Mouse (Mus musculus): ENCODE data around the gene Aplf. TPM values are rescaled to one million over a fixed set of nuclear protein-coding genes. Genes with fewer than 3 reads are reported as not detected.
A peak's percentile ranks its signal among the peaks of the same experiment; 100 is the strongest.

Gene Aplf
- total and polyA plus RNA-seq, 2 experiments from 2014 or later: 2.0 to 2.7 TPM

- no peaks in the 10 kb centered on the region for H3K9me3 ChIP-seq (replicated peaks; ENCODE audit: control insufficient read depth, low read length)
- H3K27me3 ChIP-seq (ENCODE audit: control insufficient read depth, insufficient read depth, low read length): no peaks in the 10 kb centered on the region
- DNase-seq (ENCODE audit: low spot score): no peak
- H3K4me2 ChIP-seq (ENCODE audit: low read depth, low read length): no peak overlapping the region
- H3K4me3 ChIP-seq (ENCODE audit: low read depth, low read length): no peak overlapping the region
- H3K9ac ChIP-seq (replicated peaks; ENCODE audit: low read depth, low read length): no peak overlapping the region
- no peaks in the 10 kb centered on the region for H3K36me3 ChIP-seq (replicated peaks; ENCODE audit: control insufficient read depth, insufficient read depth, low read length)
- no peak overlapping the region for H3K27ac ChIP-seq (ENCODE audit: low read depth)
- no peak for TF ChIP-seq CTCF (IDR thresholded peaks at IDR 0.05; ENCODE audit: low read depth)
- no peak for TF ChIP-seq EP300 (IDR thresholded peaks at IDR 0.05; ENCODE audit: low read depth)
- no peaks in the 10 kb centered on the region for H3K4me1 ChIP-seq (ENCODE audit: control insufficient read depth, insufficient read depth)
- WGBS: 83% methylated on average over 3 of the region's 3 CpGs
- ATAC-seq (ENCODE audit: insufficient read depth, low read depth): no peak
Measured at GRCm38 (mm10) chr6:87623151-87623550, 48.8 kb downstream of the Aplf start.

- Histone ChIP-seq H3K27me3 (ENCODE audit: control insufficient read depth, insufficient read depth, low read length) (no peaks in the 10 kb centered on the region), H3K4me1 (ENCODE audit: control insufficient read depth, insufficient read depth) (no peaks in the 10 kb centered on the region), H3K9me3 (replicated peaks; ENCODE audit: control insufficient read depth, low read length) (no peaks in the 10 kb centered on the region), H3K9ac (replicated peaks; ENCODE audit: low read depth, low read length) (no peak overlapping the region), H3K4me3 (ENCODE audit: low read depth, low read length) (no peak overlapping the region), H3K4me2 (ENCODE audit: low read depth, low read length) (no peak overlapping the region), H3K27ac (ENCODE audit: low read depth) (peak overlapping the region; percentile 1; the same call in 1 of the 2 replicates), H3K36me3 (replicated peaks; ENCODE audit: control insufficient read depth, insufficient read depth, low read length) (no peaks in the 10 kb centered on the region)
- WGBS: 21% methylated on average over 3 of the region's 3 CpGs
- peak; percentile 79 for DNase-seq (ENCODE audit: low spot score)
- TF ChIP-seq EP300 (IDR thresholded peaks at IDR 0.05; ENCODE audit: low read depth): no peak
- TF ChIP-seq CTCF (IDR thresholded peaks at IDR 0.05; ENCODE audit: low read depth): no peak
- peak; percentile 82 for ATAC-seq (ENCODE audit: insufficient read depth, low read depth)
Measured at GRCm38 (mm10) chr6:87621281-87621680, 50.7 kb downstream of the Aplf start.

DNA sequence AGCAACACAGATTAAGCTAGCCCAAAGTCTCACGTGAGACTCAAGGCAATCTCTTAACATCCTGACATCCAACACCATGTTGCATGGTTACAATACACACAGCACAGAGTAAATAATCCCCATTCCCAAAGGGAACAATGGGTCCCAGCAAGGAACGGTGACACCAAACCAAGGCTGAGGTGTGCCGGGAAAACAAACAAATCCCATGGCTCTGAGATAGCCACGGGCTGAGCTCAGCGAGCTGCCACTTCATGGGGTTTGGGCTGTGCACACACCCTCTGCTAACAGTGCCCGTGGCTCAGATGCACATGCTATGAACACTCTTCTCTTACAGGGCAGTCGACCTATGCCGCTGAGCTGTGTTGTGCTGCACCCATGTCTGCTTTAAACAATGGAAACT lies 54.0 kb downstream of the Aplf start:
- Histone ChIP-seq H3K9ac (replicated peaks; ENCODE audit: low read depth, low read length) (no peak overlapping the region), H3K4me2 (ENCODE audit: low read depth, low read length) (no peak overlapping the region), H3K4me3 (ENCODE audit: low read depth, low read length) (no peak overlapping the region), H3K27ac (ENCODE audit: low read depth) (no peak overlapping the region), H3K36me3 (replicated peaks; ENCODE audit: control insufficient read depth, insufficient read depth, low read length) (no peaks in the 10 kb centered on the region), H3K4me1 (ENCODE audit: control insufficient read depth, insufficient read depth) (no peaks in the 10 kb centered on the region), H3K27me3 (ENCODE audit: control insufficient read depth, insufficient read depth, low read length) (no peaks in the 10 kb centered on the region), H3K9me3 (replicated peaks; ENCODE audit: control insufficient read depth, low read length) (no peaks in the 10 kb centered on the region)
- TF ChIP-seq CTCF (IDR thresholded peaks at IDR 0.05; ENCODE audit: low read depth) (no peak), EP300 (IDR thresholded peaks at IDR 0.05; ENCODE audit: low read depth) (no peak)
- DNase-seq (ENCODE audit: low spot score) (no peak), ATAC-seq (ENCODE audit: insufficient read depth, low read depth) (no peak)
- 59% methylated on average over 8 of the region's 8 CpGs for WGBS

- H3K4me1 ChIP-seq (ENCODE audit: control insufficient read depth, insufficient read depth): no peaks in the 10 kb centered on the region
- no peak overlapping the region for H3K27ac ChIP-seq (ENCODE audit: low read depth)
- no peak for TF ChIP-seq EP300 (IDR thresholded peaks at IDR 0.05; ENCODE audit: low read depth)
- TF ChIP-seq CTCF (IDR thresholded peaks at IDR 0.05; ENCODE audit: low read depth): no peak
- H3K9ac ChIP-seq (replicated peaks; ENCODE audit: low read depth, low read length): no peak overlapping the region
- no peaks in the 10 kb centered on the region for H3K36me3 ChIP-seq (replicated peaks; ENCODE audit: control insufficient read depth, insufficient read depth, low read length)
- H3K9me3 ChIP-seq (replicated peaks; ENCODE audit: control insufficient read depth, low read length): no peaks in the 10 kb centered on the region
- H3K27me3 ChIP-seq (ENCODE audit: control insufficient read depth, insufficient read depth, low read length): no peaks in the 10 kb centered on the region
- H3K4me3 ChIP-seq (ENCODE audit: low read depth, low read length): no peak overlapping the region
- H3K4me2 ChIP-seq (ENCODE audit: low read depth, low read length): no peak overlapping the region
- 84% methylated on average over 14 of the region's 14 CpGs for WGBS
- no peak for DNase-seq (ENCODE audit: low spot score)
- no peak for ATAC-seq (ENCODE audit: insufficient read depth, low read depth)
Measured at GRCm38 (mm10) chr6:87615696-87616083, 56.3 kb downstream of the Aplf start.

DNA sequence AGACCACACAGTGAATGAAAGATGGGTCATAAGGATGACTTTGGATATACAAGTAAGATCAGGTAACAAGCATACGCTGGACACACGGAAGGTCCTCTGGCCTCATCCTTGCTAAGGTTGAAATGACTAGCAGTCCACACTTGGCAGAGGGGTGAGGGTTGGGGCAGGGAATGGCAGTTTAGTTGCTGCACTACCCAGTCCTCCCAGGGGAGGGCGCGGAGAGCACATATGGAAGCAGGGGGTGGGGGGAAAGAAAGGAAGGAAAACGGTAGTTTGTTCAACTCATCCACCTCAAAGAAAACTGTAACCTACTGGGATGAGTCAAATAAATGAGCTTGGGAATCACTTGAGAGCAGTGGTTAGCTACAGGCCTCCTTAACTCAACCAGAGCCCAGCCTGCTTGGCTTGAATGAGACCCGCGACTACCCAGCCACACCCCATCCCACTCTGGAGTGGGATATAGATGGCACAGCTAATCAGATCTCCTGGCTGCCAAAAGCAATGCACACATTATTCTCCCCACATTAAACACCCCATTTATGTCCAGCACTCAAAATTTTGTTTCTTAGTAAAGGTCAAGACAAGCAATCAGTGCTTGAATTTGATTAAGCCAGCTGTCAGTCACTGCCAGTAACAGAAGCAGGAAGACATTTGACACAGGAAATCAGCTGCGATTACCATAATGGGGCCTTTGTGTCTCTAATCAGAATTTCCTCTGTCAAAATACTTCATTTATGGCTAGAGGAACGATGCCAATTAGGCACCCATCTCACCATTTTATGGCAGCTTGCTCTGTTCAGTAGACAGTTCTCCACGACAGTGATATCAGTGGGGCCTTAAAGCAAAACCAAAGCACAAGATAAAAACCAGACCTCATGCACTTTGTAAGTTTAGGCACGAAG lies 56.9 kb downstream of the Aplf start:
- no peak for DNase-seq (ENCODE audit: low spot score)
- H3K27me3 ChIP-seq (ENCODE audit: control insufficient read depth, insufficient read depth, low read length): no peaks in the 10 kb centered on the region
- no peak overlapping the region for H3K4me3 ChIP-seq (ENCODE audit: low read depth, low read length)
- TF ChIP-seq CTCF (IDR thresholded peaks at IDR 0.05; ENCODE audit: low read depth) (peak; percentile 47), EP300 (IDR thresholded peaks at IDR 0.05; ENCODE audit: low read depth) (no peak)
- H3K27ac ChIP-seq (ENCODE audit: low read depth): no peak overlapping the region
- H3K4me1 ChIP-seq (ENCODE audit: control insufficient read depth, insufficient read depth): no peaks in the 10 kb centered on the region
- H3K36me3 ChIP-seq (replicated peaks; ENCODE audit: control insufficient read depth, insufficient read depth, low read length): no peaks in the 10 kb centered on the region
- no peak overlapping the region for H3K4me2 ChIP-seq (ENCODE audit: low read depth, low read length)
- WGBS: 52% methylated on average over 11 of the region's 11 CpGs
- H3K9ac ChIP-seq (replicated peaks; ENCODE audit: low read depth, low read length): no peak overlapping the region
- no peaks in the 10 kb centered on the region for H3K9me3 ChIP-seq (replicated peaks; ENCODE audit: control insufficient read depth, low read length)
- no peak for ATAC-seq (ENCODE audit: insufficient read depth, low read depth)

Data from heart, postnatal 0 days (tissue).